Mouse (Mus musculus) thymus, postnatal 14 days (tissue): Measurements from ENCODE around the gene Cds2.
A peak's percentile ranks its signal among the peaks of the same experiment; 100 is the strongest.
"Not testable (repeated sequence)": the region's sequence is repeated elsewhere in the genome, so short reads cannot be mapped to it uniquely, and the experiment has no call there.

ENCODE experiments used
- DNase-seq: peaks from one replicate; pipeline ENCODE4 v3.0.0; 2021

The Cds2 gene

DNA sequence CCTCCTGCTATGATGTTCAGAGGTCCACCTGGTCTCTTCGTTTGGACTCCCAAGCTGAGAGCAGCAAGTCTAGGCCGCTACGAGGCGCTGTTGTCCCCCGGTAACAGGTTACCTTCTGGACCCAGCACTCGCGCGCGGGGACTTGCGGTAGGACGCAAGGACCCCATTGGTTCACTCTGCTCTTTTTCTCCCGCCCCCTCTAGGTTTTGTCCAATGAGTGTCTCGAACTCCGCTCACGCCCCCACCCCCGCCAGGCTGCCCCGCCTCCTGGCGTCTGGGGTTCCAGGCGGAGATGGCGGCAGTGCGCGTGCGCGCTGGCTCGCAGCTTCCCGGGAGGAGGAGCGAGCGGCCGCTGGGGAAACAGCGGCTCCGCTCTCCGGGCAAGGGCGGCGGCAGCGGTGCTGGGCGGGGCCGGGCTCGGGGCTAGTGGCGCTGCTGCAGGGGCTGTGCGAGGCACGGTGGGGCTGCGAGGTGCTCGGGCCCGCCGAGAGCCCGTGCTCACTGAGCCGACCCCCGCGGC, at the start of gene Cds2:
Gene Cds2, plus strand, starts transcription at position 270 of the 520 bp plus-strand sequence.
- DNase-seq: peak; percentile 100

DNA sequence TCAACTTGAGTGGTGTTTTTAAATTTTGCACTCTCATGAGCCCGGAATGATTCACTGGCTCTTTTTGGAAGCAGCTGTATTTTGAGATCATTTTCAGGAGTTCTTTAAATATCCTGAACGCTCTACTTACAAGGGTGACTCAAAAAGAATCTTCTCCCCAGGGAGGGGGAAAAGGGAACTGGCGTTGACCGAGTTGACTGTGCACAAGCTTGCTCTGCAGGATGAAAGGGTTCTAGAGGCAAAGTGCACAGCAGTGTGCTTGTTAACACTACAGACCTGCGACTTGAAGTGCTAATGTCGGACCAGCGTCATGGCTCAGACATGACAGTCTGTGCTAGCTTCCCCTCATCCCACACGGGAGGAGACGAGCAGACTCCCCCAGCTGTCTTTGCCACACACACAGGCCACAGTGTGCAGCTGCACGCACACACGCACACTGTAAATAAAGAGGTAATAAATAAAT, 41.3 kb upstream of the Cds2 start:
- DNase-seq: no peak

DNA sequence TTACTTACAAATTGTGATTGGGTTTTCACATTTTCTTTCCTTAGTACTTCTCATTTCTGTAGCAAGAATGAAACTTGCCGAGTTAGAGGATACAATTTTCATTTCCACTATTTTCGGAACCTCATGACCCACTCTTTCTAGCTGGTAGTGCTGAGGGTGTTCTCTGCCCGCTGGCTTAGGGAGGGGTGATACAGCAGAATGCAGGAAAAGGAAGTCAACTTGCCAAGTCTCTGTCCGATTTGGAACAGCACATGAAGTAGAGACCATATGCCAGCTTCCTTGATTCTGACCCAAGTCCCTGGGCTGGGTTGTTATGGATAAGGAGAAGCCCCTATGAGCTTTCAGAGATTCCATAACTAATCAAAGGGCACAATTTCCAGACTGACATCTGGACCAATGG, 38.6 kb upstream of the Cds2 start:
- DNase-seq: no peak

DNA sequence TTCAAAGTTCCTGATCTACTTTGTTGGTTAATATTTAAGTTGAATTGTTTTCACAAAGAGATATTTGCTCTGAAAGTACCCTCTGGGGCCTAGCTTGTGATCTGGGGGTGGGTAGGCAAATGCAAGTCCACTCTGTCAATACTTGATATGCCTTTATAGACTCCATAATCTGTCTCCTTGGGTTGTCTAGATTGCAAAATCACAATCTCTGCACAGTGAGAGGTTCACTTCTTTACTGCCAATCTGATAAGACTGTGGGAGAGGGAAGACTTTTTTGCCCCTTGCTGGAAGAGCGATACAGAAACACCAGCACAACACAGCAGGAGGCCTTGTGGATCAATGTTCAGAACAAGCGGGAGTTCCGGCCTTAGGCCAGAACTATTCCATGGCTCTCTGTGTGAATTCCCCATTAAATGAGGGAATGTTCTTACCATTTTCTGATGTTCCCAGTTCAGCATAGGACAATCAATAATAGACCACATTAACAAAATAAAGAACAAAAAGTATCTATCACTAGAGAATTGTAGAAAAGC, 30.5 kb upstream of the Cds2 start:
- DNase-seq: no peak

DNA sequence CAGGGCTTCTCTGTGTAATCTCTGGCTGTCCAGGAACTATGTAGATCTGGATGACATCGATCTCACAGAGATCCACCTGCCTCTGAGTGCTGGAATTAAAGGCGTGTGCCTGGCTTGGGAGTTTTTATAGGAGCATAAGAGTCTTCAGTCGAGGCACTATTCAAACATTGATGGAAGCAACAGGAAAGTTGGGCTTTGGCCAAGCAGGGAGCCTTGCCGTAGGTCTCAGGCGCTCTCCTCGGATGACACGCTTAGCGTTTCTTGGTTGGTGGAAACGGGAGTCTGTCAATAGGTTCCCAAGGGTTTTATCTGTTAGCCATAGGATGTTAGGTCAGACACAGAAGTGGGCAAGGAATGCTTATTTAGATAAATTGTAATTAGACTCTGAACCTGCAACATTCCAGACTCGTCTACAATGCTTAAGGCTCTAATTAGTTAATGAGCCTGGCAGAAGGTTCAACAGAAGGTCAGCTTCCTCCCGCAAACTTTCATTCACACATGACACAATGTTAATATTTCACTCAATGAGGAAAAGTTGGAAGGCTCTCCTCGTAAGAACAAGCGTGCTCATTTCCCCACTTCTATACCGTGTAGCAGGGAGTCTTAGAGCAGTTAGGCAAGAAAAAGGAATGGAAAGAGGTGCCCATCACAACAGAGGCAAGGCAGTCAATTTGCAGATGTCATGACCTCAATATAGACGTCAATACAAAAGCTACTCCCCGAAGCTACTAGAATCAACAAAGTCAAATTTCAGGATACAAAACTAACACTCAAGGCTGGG, 28.8 kb upstream of the Cds2 start:
- DNase-seq: no peak

DNA sequence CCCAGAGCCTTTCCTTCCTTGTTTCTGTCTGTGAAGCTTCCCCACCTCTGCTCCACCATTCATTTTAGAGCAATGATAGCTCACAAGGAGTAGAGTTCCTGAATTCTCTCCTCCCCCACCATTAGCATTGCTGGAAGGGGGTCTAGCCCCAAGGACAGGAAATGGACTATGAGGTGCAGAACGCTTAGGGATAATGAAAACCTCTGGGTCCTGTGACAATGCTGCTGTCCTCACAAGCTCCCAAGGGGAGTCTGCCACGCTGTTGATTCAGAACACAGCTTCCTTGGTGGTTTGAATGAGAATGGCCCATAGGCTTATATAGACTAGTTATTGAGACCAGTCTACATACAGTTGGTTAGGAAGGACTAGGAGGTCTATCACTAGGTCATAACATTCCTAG, 27.7 kb upstream of the Cds2 start:
- DNase-seq: no peak

DNA sequence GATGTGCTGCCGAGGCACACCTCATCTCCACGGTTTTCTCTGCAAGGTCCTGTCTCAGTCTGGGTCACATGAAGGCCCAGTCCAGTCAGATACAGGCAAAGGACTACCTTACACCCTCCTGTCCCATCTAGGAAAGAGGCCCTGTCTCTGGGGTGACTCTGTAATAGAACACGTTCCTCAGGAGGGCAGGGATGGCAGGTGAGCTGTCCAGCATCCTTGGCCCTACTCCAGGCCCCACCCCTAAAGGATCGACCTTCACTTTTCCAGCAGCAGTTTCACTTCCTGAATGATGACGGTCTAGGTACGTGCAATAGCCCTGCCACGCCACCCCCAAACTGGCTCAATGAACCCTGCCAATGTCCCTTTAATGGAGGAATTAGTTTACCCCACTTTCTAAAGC, 27.0 kb upstream of the Cds2 start:
- no peak for DNase-seq

DNA sequence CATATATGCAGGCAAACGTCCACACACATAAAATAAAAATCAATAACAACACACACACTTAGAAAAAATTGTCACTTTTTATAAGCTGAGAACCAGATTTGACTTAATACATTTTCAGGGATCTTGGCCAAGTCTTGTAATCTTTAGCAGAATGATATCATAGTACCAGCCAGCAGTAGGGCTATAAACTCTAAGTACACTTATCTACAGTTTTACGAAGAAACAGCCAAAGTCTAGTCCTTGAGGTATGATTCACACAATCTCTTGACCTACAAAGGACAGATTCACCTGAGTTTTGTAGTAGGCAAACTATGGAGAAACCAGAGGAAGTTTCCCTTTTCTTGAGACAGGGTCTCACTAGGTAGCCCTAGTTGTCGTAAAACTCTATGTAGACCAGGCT, 23.5 kb upstream of the Cds2 start:
- DNase-seq: not testable (repeated sequence)

DNA sequence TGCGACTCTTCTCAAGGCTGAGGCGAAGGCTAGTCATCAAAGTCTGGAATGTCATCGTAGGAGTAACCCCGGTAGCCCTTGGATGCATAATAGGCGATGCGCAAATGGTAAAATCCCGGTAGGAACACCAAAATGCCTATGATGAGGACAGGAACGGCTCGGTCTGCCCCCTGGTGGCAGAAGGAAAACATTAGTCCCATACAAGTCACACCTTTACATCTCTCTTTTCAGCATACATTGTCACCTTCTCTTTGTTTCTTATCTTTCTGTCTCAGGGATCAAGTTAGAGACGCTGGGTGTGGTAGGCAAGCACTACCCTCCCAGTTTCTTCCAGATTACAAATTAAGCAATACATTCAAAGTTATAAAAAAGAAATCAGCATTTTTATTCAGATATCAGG, 22.5 kb upstream of the Cds2 start:
- DNase-seq: peak; percentile 45

DNA sequence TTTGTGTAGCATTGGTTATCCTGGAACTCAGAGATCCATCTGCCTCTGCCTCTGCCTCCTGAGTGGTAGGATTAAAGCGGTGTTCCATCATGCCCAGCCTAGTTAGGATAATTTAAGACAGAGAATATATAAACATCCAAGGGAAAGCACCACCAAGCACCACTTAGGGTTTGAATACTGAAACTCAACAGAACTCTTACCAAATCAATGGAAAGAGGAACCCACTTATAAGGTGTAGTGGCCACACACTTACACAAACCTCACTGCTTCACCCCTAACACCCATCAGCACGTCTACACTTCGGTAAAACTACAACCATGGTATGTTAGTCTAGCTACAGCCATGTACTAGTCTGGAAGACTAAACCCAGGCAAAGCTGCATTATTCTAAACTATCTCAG, 19.6 kb upstream of the Cds2 start:
- DNase-seq: no peak

DNA sequence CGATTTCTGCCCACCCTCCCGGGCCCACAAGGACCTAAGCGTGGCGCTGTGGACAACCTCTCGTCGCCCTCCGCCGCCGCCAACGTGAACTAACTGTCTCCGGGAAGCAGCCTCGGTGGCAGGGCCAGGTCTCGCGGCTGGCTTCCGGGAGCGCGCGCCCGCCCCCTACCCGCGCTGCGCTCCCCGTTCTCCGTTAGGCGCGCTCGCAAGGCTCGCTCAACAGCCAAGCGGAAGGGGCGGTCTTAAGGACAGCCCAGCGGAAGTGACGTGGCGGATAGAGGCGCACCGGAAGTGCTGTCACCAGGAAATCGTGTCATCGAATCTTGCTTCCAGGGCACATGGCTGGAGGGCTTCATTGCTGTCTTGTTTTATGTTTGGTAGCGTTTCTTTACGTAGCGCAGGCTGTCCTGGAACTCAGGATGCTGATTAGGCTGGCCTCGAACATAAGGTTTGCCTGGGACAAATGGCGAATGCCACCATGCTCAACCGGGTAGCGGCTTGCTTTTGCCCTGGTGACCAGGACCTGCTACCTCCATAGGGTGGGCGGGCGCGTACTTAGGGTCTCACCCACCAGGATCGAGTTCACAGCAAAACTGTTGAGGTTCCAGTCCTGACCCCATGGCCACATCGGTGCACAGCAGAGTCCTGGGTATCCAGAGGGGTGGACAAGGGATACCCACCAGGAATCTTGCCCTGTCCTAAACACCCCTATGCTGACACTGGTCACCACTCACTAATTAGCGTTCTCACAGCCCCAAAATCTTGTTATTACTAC, 15.2 kb upstream of the Cds2 start, which contains the start of gene Tmem230:
Gene Tmem230, minus strand, starts transcription at position 269 of the 775 bp plus-strand sequence.
- peak; percentile 97 for DNase-seq

DNA sequence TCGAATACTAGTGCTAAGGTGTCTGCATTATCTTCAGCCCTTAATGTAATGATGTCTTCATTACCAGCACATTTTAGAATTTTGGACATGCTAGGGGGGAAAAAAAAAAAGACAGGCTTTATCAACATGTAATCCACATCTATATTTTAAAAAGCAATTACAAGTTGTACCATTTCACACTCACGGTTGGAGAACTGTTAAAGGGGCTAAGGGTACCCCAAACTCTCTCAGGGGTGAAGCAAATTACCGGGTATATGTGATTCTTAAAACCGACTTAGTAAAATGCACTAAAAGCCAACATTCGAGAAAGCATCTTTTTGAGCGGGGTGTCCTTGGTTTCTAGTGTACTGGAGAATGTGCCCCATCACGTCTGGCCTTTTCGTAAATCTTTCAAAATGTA, 11.0 kb upstream of the Cds2 start:
- DNase-seq: no peak

DNA sequence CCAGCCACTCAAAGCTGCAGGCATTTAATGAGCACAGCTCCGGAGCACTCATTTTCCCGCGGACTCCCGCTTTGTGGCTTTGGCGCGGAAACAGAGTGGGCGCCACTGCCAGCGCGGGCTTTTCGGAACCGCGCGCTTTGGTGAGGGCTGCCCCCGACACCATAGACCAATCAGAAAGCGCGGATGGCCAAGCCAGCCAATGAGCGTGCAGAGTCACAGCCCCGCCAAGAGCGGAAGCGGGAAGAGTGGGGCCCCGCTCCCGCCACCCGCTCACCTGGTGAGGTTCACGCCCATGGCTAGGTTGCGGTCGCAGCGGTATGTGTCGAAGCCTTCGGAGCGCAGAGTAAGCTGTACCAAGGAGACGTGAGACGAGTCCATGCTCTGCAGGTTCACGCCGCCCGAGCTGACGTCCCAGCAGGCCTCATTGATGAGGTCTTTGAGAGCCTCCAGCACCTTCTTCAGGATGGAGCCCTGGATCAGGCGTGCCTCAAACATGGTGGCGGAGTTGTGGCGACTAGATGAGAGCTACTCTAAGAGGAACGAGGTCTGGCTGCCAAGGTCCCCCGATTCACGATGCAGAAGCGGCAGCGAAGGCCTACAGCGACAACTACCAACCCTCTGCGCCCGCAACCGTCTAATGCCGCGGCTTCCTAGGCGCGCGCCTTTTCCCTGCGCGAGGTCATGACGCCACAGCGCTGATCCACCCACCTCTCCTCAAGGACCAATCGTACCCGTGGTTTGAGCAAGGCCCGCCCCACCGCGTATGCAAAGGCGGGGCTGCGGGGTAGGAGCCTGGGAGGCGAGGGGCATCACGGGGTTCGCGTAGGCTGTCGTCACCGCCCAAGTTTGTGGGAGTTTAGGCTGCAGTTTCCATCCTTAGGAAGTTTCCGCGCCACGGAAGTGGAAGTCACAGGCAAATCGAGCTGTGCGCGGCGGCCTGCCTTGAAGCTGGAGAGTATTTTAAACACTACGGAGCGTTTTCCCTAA, 10.1 kb upstream of the Cds2 start, which contains the start of gene Pcna:
Gene Pcna, minus strand, starts transcription at position 773 of the 987 bp plus-strand sequence.
- DNase-seq: peak; percentile 98

DNA sequence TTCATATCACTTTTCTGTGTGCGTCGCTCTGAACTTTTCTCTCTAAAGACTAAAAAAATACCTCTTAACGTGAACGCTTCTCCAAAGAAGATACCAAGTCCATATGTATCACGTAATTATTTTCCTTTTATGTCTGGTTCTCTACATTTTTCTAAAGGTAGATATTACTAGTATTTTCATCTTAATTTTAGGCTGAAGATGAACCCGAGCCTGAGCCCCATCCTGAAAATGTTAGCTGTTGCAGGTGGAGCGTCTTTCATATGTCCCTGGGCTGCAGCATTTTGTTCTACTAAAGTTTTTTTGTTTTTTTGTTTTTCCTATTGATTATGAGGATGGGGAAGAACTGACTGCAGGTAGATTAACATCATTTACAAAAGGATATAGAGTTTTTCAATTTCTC, 9.3 kb upstream of the Cds2 start:
- DNase-seq: no peak

DNA sequence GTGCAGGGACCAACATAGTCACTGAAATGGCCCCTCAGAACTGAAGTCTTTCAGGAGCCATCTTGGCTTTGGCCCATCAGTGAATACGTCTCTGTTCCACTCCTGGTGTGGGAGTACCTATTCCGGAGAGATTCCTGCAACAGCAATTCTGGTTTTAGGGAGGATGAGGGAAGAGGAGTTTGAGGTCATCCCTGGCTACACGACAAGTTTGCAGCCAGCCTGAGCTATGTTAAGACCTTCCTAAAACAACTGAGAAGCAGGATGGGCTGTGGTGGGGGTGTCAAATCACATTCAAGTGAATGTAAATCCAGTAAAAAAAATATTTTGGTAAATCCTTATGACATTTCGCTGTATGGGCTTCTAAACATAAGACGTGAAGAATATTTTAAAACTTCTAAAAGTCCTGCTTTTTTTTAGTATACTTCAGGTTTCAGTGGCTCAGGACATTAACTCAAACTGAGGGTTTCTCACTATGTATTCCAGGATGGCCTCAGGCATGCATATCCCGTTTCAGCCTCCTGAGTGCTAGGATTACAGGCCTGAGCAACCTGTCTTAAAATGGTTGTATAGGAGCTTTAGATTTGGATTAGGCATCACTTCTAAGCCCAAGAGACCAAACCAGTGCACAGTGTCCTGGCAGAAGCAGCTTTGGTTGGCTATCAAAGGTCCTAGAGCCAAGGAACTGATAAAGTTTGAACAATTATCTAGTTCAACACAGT, 5.4 kb upstream of the Cds2 start:
- no peak for DNase-seq

DNA sequence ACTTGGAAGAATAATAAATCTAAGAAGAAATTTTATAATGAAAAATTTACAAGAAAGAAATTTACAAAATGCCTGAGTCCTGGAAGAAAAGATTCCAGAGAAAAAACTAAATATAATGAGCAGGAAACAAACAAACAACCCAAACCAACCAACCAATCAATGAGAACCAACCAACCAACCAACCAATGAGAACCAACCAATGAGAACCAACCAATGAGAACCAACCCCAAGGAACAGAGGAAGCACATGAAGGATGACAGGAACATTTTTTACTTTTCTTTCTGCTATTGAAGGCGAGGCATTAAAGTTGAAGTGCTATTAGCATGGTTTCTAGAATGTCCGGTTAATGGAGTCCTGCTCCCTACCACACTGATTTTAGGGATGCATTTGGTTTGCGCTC, 2.3 kb upstream of the Cds2 start:
- no peak for DNase-seq

DNA sequence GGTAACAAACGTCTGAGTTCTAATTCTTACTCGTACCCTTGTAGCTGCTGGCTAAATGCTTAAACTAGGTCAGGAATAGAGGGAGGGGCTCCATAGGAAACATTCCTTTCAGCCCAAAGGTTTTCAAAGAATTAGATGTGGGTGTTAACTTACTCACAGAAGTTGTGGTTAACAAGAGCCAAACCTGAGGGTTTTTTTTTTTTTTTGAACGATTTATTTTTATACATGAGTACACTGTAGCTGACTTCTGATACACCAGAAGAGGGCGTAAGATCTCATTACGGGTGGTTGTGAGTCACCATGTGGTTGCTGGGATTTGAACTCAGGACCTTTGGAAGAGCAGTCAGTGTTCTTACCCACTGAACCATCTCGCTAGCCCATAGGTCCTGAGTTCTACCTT, 773 bp upstream of the Cds2 start:
- no peak for DNase-seq

DNA sequence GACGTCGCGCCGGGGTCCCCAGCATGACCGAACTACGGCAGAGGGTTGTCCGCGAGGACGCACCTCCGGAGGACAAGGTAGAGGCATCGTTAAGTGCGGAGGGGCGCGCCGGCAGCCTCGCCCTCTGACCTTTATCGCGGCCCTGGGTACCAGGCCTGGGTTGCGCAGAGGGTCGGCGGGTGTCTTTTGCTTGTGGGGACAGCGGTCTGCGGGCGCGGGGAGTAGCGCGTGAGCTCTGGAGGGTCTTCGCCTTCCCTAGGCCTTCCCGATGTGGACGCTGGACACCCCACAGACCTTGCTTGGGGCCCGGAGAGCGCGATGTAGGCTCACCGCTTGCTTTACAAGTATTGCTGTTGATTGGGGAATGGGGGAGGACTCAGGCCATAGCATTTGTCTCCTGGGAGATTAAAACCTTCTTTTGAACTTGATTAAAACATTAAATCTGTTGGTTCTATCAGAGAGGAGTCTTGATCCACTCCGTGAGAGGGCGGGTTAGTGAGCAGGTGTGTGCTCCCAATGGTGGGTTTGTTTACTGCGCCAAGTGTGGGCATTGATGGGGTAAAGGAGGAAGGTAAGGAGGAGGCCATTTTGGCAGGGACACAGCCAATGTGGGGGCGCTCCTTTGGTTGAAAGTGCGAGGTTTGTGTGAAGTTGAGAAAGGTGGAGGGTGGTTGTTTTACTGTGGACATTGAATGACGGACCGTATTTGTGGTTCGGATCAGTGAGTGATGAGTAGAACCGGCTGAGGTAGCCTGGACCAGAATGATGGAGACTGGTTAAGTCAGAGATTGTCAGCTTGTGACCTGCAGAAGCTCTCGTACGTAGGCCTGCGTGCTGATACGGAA, 695 bp downstream of the Cds2 start:
- peak; percentile 60 for DNase-seq

DNA sequence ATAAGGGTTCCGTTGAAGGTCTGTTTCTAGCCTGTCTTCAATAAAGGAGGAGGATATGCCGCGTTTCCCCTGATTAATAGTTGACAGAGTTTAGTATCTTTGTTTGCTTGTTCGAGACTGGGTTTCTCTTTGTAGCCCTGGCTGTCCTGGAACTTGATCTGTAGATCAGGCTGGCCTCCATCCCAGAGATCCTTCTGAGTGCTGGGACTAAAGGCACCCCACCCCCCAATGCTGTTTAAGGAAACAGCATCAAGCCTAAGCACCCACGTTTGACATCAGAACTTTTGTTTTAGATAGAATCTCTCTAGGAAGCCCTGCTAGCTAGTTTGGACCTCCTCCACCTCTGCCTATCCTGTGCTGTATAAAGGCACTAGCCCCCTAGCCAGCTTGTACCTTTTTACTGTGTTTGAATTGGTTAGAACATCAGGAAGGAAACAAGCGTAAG, 1.3 kb downstream of the Cds2 start:
- peak; percentile 17 for DNase-seq

DNA sequence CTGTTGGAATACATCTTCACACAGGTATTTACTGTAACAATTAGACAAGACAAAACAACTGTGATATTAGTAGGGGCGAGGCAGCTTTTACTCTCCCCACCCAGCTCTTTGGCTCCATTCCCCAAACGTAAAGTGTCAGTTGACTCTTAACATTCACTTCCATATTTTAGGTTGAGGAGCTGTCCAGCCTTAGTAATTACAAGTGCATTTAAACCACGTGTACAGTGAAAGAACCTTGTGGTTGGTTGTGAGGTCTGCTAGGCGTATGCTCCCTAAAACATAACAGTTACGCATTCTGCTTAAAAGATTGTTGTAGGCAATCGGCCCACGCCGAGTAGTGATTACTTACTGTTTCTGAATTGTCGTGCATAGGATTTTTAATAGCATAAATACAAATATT, 2.2 kb downstream of the Cds2 start:
- no peak for DNase-seq

DNA sequence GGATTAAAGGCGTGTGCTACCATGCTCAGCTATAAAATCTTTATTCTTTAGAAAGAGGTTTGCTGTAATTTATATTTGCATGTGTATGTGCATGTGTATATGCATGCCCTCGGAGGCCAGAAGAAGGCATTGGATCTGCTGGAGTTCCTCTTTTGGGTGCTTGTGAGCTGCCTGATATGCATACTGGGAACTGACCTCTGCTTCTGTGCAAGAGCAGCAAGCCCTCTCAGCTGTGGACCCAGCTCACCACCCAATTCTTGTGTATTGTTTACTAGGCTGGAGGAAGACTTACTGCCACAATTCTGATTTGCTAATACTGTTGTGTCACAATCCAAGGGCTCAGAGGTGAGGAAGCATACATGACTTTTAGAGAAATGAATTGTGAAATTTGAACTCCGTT, 3.1 kb downstream of the Cds2 start:
- DNase-seq: no peak
